Mouse (Mus musculus) brain, embryonic 14.5 days (tissue): ENCODE results near the gene Baiap2.

ENCODE experiments used
- CTCF ChIP-seq: fragments of 200-500 bp; IDR thresholded peaks from 2 replicates; pipeline ENCODE4 v1.5.1; 2012; ENCODE audit warnings: inconsistent platforms, mild to moderate bottlenecking, moderate library complexity, borderline replicate concordance; ENCODE audit not compliant: insufficient read depth, insufficient read length; ENCODE audit errors: extremely low read depth
- POLR2A ChIP-seq: fragments of 200-500 bp; IDR thresholded peaks from 2 replicates; pipeline ENCODE4 v1.6.1; 2012; ENCODE audit warnings: mild to moderate bottlenecking, inconsistent platforms, borderline replicate concordance; ENCODE audit not compliant: poor library complexity, insufficient read depth, insufficient read length, severe bottlenecking; ENCODE audit errors: extremely low read depth

DNA sequence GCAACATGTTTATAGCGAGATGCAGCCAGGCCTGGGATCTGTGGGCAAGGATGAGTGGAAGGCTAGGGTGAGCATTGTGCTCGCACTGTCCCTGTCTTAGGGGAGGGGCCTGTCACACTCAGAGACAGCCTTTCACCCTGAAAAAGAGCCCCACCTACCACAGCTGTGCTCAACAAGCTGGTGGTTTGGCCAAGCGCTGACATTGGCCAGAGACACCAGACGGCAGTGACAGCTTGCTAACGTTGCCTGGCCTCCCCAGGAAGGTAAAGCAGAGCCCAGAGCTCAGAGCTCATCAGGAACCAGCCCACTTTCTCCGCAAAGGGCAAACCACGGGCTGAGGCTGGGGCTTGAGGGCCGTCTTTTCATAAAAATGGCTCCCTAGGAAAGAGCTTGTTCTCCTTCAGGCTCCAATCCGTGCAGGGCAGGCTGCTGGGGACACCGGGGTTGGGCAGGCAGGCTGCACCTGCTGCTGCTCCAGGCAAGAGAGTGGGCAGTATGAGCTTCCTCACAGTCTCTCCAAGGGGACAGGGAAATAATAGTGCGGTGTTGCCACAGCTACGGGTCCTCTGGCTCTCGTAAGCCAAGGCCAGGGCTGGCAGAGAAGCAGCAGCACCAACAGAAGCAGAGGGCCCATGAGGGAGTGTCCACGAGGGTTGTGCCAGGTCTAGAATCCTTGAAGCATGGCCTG lies 108.7 kb downstream of the Baiap2 start:
- TF ChIP-seq CTCF: no peak
- no peak for TF ChIP-seq POLR2A
